Mouse (Mus musculus) 3T3-L1 (cell line): Measurements from ENCODE around the gene Abcc8.
"Not testable (repeated sequence)": the region's sequence is repeated elsewhere in the genome, so short reads cannot be mapped to it uniquely, and the experiment has no call there.

Experiments
- DNase-seq: peaks from one replicate; pipeline ENCODE4 v3.0.0-alpha.2; 2015; ENCODE audit warnings: low read depth, low spot score

The Abcc8 gene

DNA sequence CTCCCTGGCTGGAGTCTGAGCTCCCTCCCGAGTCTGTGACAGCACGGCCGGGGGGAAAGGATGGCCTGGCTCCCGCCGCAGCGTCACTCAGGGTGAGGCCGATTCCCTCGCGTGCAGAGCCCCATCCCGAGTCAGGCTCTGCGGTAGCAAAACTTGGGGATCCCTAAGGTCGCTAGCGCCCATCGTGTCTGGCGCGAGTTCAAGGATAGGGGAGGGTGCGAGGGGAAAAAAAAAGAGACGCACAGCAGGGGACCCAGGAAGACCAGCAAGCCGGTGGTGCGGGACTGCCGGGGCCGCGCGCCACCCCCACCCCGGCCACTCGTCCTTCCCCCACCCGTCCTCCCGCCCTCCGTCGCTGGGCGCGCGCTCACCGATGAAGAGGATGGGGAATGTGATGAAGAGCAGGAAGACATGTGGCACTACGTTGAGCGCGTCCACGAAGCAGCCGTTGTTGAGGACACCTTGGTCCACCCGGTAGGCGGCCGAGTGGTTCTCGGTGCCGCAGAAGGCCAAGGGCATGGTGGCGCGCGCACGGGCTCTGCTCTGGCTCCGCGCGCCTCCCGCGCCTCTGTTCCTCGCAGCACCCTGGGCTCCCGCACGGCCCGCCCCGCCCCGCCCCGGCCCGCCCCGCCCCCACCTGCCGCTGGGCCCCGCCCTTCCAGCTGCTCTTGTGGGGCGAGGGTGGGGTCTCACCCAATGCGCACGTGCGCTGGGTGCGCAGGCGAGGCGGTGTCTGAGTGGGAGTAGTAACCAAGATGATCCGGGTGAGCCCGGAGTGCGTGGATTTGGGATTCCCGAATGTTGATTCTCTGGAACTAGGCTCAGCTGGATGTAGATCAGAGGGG lies at the start of gene Abcc8:
Gene Abcc8, minus strand, starts transcription at position 603 of the 845 bp plus-strand sequence.
- DNase-seq: no peak

DNA sequence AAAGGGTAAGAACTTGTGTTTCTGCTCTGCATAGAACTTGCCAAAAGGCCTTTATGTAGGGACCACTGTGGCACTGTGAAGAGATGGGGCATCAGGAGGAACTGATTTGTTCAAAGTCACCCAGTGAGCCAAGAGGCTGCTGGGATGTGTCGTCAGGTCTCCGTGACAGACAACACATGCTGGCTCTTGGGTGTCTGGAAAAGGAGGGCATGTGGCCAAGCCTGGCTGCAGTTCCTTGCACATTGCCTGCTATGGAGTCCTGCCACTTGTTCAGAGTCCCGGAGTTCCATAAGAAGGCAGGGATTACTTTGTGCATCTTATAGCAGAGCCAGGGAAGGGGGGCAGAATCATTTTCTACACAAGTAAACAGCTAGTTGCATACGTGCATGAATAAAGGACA lies 47.1 kb upstream of the Abcc8 start:
- DNase-seq: no peak

DNA sequence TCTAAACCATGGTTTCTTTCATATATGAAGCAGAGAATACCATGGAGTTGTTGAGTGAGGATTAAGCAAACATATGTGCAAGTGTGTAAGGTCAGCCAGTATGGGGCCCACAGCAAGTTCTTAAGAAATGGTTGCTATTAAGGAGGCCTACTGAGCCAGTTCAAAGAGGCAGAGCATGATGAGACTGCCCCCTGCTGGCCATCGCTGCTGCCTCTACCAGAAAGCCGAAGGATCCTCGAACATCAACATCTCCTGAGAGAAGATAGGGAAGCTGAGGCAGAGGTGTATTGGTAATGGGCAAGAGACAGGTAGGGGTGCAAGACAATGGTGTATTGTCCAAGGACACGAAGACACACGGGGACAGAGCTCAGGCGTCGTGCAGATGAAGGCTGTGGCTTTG lies 46.4 kb upstream of the Abcc8 start:
- peak; percentile 49 for DNase-seq

DNA sequence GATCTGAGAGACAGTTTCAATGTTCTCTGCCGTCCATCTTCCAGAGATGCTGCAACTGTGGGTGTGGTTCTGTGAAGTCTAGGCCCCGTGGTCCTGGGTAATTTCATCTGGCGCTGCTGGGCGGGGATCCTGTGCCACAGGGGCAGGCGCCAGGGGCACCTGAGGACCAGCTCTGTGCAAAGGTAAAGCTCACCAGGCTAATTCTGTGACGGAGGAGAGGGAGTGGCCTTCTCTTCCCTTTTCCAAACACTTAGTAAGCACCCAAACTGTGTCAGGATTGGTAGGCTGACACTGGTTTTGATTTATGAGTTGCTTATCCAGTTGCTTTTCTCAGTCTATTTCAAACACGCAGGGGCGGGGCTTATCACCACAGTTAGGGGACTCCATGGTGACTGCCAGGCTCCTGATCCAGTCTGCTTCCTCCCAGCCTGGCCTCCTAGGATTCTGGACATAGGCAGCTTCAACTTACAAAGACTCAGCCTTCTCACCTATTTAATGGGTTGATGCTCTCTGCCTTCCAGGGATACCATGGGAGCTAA lies 40.8 kb upstream of the Abcc8 start:
- DNase-seq: no peak

DNA sequence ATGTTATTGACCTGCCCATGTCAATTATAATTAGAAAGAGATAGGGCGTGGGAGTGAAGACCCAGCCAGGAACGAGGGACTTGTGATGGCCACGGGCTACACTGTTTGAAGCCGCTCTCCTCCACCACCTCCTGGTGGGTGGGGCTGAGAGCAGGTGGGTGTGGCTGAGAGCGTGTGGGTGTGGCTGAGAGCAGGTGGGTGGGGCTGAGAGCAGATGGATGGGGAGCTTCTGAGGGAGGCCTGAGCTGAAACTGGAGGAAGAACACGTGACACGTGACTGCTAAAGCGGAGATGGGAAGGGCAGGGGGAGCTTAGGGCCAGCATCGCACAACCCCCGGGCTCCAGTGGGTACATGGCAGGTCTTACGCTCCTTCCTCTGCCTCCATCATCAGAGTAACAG lies 38.6 kb upstream of the Abcc8 start:
- DNase-seq: no peak

DNA sequence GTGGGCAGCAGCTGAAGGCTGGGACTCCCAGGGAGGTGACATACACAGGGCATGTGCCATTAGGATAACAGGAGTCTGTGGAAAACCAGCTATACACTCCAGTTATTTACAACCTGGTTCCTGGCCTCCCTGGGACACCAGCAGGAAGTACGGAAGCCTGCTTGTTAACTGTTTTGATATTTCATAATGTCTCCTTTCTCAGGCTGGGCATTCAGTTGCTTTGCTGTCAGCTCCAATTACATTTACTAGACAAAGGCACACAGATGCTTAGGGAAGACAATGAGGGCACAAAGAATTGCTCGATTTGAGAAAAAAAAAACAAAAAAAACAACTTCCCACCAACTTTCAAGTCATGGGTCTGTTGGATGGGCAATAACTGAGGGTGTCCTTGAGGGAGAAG lies 36.6 kb upstream of the Abcc8 start:
- DNase-seq: no peak

DNA sequence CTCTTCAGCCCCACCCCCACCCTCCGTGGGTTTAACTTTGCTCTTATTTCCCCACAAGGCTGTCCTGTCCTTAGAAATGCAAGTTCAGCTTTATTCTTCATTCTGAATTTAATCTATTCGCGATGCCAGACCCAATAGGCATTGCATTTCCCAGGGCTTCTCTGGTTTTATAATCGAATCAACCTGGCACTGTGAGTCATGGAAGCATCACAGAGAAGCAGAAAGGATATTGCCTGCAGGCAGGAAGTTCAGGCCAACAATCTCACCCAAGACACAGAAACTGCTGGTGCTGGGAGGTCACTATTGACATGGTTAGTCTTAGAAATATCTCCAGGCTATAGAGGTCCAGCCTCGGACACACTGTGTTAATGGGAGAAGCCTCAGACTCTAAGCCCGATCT lies 30.4 kb upstream of the Abcc8 start:
- DNase-seq: peak; percentile 60

DNA sequence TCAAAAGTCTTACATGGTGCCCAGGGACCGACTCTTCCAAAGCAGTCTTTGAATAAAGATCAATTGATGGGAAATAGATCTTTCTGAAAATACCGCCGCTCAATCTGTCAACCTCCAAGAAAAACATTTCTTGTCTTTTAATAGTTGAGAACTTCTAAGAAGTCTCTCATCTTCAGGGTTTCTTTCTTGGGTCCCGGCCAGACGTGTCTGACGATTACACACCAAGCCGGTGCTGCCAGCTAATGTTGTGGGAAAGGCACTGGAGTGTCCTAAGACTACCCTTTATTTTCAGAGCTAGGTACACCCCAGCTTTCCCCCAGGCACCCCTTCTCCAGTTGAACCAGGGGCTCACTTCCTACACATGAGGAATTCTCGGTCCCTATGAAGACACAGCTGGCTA lies 28.3 kb upstream of the Abcc8 start:
- DNase-seq: no peak

DNA sequence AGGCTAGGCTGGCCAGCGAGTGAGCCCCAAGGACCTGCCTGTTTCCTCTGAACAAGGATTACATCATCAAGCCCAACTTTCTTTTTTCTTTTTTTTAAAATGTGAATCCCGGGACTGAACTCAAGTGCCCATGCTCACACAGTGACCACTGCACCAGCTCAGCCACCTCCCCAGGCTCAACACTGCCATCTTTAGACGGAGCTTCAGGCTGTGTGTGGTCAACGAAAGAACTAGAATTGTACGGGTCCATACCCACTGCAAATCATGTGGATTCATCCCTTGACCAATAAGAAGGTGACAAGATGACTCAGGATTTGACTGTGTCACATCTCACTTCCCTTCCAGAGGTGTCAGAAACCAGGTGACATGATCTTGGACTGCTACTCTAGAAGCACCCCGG lies 24.9 kb upstream of the Abcc8 start:
- no peak for DNase-seq

DNA sequence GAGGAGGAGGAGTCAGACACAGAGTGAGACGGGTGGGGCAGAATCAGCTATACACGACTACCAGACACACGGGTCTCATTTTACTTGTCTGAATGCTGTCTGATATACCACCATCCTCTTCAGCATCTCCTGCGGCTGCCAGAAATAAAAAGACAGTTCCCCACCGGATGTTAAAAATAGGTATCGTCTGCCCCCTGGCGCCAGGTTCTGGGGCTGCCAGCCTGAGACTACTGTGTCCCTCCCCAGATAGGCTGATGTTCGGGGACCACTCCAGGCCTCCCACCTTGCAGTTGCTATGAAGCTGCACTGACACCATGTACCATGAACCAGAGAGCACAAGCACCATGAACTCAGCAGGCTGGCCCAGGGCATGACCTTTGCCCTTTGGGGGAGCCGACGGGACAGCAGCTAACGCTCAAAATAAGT lies 24.2 kb upstream of the Abcc8 start:
- peak; percentile 48 for DNase-seq

DNA sequence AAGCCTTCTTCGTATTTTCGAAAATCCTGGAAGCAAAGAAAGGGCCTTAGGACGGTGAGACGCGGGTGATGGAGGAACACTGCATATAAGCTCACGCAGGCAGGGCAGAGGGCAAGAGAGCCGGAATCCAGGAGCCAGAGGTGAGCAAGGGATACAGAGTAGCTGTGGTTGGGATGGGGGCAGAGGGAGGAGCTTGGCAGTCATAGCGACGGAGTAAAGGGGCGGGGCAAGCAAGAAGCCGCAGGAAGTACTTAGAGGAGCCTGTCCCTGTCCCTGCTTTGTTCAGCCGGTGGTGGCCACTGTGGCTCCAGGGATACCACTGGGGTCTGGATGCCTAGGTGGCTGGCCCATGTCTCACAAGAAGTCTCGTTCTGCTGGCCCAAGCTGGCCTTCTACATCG lies 21.8 kb upstream of the Abcc8 start:
- DNase-seq: no peak

DNA sequence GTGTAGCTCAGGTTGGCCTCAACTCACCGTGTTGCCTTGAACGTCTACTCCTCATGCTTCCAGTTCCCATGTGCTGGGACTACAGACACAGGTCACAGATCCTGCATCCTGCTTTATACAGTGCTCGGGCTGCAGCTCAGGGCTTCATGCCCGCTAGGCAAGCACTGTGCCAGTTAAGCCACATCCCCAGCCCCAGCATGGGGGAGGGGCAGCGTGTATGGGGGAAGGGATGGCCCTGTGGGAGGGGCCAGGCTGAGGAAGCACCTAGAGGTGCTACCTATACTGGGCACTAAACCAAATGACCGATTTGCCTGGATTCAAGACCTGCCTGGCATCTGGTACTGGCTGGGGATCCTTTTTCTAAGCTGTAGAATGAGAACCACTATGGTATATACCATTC lies 20.2 kb upstream of the Abcc8 start:
- DNase-seq: no peak

DNA sequence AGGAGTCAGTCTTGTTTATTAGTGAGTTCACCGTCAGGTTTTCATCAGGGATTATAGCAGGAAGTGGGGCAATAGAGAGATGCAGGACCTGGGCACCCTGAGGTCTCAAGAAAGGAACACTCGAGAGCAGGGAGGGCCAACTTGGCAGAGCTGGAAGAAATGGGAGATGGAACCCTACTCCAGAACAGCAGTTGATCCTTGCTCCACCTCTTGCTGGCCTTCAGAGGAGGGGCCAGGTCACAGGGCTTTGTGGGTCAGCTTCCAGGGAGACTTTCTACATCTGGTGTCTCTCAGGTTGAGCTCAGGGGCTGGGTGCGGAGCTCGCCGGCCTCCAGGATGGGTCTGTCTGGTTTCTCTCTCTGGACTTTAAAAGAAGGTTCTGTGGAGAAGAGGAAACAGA lies 15.5 kb upstream of the Abcc8 start:
- DNase-seq: no peak

DNA sequence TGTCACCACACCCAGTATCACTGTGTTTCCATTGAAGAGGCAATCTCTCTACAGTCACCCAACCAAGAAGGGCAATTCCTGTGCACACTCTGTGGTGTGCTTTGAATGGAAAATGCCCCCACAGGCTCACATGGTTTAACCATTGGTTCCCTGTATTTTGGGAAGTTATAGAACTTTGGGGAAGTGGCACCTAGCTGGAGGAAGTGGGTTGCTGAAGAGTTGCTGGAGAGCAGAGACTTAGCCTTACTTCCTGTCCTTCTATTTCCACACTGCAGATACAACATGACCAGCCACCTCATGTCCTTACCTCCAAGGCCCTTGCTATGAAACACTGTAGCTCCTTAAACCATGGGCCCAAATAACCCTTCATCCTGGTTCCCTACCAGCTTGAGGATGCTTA lies 4.4 kb upstream of the Abcc8 start:
- no peak for DNase-seq

DNA sequence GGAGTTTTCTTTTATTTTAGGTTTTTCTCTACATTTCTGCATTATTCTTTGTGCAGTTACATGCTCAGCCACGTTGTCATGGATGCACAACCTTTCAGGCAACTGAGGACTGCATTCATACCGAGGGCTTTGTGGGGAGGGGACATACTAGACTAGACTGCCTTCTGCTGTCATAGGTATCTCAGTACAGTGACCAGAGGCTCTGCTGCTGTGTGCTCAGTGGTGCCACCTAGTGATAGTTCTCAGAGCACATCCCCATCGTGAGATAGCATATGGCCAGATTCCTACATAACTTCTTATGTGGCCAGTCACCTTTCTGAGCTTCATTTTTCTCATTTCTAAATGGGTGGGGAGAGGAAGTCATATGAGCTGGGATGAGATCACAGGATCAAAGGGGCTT lies 1.8 kb upstream of the Abcc8 start:
- DNase-seq: peak; percentile 67

DNA sequence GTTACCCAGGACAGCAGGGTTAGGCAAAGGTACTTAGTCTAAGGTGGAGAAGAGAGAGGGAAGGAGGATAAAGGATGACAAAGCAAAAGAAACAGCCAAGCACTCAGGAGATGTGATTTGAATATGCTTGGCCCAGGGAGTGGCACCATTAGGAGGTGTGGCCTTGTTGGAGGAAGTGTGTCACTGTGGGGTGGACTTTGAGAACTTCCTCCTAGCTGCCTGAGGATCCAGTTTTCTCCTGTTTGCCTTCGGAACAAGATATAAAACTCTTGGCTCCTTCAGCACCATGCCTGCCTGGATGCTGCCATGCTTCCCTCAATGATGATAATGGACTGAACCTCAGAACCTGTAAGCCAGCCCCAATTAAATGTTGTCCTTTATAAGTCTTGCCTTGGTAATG lies 10.9 kb downstream of the Abcc8 start:
- DNase-seq: not testable (repeated sequence)

DNA sequence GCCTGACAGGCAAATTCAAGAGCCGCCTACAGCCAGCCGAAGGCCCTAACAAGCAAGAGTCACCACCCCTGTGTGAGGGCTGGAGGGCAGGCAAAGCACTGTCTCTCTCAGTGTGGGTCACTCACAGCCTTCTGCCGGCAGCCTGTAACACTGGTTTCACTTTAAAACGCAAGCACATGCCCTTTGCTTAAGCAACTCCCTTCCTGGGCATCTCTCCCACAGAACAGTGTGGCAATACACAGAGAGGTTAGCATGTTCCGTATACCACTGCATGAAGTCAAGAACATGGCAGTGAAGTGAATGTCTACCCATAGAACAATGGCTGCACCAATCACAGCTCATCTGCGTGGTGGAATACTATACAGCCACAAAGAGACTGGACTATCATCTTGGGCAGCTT lies 11.4 kb downstream of the Abcc8 start:
- DNase-seq: no peak

DNA sequence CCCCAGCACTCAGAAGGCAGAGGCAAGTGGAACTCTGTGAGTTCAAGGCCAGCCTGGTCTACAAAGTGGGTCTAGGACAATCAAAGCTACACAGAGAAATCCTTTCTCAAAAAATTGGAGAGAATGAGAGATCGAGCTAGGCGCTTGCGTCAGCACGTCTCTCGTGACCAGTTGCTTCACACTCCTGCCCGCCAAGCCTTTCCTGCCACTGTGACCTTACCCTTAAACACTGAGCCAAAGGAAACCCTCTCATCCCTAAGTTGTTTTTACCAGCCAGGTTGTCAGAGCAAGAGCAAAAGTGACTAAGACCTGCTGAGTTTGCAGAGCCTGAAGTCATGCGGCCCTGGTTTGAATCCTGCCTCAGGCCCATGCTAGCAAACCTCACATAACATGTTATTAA lies 11.9 kb downstream of the Abcc8 start:
- DNase-seq: no peak

DNA sequence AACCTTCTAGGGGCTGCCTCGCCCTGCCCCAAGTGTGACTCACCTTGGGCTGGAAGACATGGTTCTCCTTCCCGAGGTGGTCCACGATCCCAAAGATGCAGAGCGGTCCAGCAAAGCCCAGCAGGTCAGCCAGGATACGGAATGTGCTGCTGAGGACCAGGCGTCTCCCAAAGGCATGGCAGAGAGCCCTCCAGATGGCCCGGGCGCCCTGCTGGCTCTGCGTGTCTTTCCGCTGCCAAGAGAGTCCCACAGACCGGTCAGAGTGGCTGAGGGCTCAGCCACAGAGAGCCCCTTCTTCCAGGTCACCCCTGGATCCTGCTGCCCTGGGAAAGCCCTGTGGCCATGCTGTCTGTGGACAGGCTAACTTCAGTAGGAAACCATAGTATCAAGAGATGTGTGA lies 14.0 kb downstream of the Abcc8 start:
- no peak for DNase-seq

DNA sequence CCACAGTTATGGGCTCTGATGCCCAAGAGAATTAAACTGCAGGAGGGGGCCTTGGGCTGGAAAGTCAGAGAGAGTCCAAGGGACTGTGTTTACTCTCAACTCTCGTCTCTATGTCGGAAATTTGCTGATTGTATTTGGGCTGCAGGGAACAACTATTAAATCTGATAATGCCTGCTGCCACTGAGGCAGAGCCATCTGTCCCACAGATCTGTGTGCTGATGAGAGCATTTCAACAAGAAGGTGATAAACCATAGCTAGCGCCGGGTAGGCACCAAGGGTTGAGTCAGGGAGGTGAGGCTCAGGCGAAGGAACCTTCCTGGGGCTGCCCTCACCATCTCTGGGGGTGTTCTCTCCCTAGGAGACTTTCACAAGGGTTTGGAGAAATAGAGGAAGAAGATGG lies 17.1 kb downstream of the Abcc8 start:
- DNase-seq: no peak

DNA sequence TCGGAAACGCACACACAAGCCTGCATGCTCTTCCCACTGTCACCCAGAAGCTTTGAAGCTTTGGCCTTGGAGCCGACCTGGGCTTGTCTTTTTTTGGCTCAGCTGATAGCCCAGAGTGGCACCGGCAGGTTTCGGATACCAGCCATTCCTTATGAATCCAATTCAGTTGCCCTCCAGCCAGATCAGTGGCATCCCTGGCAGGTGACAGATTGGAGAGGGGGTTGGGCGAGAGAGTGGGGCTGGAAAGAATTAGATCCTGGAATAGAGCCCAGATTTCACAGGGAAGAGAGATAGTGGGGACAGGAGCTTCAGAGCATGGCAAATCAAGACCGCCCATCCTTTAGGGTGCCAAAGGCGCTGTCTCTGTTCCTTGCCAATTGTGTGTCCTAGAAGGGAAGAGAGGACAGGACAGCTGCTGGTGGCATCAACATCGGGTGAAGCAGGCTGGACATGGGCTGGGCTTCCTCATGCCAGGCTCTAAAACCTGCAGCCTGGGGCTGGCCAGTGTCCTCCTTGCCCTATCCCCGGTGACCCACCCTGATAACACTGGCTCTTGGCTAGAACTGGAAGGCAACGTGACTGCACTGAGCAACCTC lies 17.6 kb downstream of the Abcc8 start:
- no peak for DNase-seq

DNA sequence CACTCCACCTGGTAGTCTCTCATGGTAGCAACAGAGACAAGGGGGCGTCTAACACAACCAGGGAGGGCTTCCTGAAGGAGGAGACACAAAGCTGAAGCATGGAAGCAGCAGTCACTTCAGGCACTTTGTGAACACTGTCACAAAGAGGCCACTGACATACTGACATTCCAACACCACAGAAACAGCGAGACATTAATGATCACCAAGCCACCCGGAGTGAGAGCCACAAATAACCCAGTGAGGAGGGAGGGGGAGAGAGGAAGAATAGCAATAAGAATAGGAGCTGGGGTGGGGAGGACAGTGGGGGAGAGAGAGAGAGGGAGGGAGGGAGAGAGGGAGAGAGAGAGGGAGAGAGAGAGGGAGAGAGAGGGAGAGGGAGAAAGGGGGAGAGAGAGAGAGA lies 18.2 kb downstream of the Abcc8 start:
- DNase-seq: no peak

DNA sequence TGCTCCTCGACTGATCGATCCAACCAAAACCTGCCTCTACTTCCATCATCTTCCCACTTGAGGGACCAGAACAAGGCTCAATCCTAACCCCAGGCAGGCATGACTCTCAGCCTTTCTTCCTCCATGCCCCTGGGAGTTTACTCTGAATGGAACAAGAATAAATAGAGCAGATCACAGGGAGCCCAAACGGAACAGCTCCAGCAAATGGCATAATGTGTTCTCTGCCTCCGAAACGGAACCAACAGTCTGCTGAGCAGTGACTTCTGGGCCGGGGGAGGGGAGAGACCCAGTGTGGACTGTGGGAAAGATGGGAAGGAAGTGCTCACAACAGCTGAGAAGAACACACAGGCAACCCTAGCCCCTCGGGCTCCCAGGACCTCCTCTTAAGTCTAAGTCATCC lies 22.1 kb downstream of the Abcc8 start:
- DNase-seq: no peak
